Mouse (Mus musculus): ENCODE data around the gene Dab1.

GRCm38 (mm10) chr4:104331896-104332295 is 712.7 kb downstream of the Dab1 start:
- TF ChIP-seq CTCF (IDR thresholded peaks at IDR 0.05; ENCODE audit: insufficient read depth, low read depth, low read length) (no peak), POLR2A (IDR thresholded peaks at IDR 0.05; ENCODE audit: insufficient read depth, low read depth, low read length) (no peak)

Measured in olfactory bulb, adult 2 months (tissue).